Mouse (Mus musculus): Measurements from ENCODE around the gene Pecr. TPM values are rescaled to one million over a fixed set of nuclear protein-coding genes. Genes with fewer than 3 reads are reported as not detected.
"Not testable (repeated sequence)": the region's sequence is repeated elsewhere in the genome, so short reads cannot be mapped to it uniquely, and the experiment has no call there.

The Pecr gene
- total RNA-seq, 1 experiment from 2014 or later = 31.0 TPM

DNA sequence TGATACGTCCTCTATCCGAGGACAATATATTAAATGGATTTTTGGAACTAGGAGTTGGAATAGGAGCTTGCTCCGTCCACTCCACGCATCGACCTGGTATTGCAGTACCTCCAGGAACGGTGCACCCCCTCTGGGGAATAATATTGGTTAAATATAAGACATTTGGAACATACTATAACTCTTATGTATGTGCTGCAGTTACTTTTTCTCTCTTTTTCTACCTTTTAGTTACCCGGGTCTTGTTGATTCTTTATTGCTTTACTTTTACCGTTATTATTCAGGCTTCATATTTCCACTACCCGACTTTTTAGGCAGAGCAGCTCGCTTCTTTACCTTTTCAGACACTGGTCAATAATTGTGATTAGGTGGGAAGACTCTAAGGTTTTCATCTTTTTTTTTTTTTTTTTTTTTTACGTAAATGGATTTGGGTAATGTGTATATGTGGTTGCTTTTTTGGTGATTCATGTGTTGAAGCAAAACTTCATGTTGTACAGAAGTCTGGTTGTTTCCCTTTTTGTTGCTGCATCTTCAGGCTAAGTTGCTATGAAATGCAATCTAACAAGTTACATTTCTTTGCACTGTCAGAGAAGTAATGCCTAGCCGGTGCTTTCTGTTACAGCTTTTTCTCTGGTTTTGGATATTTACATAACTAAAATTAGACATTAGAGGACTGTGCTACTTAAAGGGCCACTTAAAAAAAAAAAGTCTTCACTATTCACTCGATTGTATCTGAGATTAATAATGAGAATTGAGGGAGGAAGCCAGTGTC lies 46.9 kb downstream of the Pecr start:
- DNase-seq = no peak

DNA sequence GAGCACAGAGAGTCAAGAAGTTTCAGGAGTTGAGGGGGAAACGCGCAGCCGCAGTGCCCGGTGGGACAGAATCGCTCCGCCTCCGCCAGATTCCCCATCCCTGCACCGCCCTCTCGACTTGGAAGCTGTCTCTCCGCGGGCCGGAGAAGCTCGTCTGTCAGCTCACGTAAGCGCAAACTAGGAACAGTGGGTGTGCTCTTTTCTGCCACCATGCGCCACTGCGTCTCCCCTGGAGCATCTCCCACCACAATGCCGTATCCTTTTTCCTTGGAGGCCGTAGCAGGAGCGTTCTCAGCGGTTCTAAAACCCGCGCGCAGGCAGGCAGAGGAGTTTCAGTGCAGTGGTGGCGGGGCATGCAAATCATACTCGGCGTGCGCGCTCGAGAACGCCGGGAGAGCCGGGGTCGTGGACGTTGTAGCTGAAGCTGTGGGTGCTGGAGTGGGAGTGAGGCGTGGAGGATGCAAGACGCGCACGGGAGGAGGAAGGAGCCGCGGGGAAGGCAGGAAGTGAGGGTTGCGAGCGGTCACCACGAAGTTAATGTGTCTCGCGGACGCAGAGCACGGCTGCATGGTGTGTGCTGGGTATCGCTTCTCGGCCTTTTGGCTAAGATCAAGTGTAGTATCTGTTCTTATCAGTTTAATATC lies 47.6 kb downstream of the Pecr start:
- DNase-seq = peak; percentile 78

DNA sequence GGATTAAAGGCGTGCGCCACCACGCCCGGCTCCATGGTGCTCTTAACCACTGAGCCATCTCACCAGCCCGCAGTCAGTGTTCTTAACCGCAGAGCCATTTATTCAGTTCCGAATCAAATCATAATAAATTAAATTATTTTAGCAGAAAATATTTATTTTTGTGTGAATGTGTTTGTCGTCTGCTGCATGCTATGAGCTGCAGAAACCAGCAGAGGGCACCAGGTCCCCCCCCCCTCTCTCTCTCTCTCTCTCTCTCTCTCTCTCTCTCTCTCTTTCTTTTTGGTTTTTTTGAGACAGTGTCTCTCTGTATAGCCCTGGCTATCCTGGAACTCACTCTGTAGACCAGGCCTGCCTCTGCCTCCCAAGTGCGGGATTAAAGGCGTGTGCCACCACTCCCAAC lies 51.5 kb downstream of the Pecr start:
- DNase-seq = not testable (repeated sequence)

DNA sequence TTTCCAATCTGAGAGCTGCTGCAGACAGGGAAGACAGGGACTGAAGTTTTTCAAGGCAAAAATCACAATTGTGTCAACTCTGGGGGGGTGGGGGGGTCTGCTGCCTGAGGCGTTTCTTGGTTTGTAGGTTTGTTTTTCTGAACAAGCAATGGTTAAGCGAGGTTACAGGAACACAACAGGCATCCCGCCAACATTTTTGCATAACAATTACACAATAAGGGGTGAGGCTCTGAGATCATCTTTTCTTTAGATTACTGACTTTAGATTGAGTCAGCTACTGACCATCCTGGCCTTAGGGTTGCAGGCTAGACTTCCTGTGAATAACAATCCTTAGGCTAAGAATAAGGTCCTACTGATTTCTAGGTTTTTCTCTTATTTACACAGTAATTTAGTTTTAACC lies 55.1 kb downstream of the Pecr start:
- DNase-seq = no peak

DNA sequence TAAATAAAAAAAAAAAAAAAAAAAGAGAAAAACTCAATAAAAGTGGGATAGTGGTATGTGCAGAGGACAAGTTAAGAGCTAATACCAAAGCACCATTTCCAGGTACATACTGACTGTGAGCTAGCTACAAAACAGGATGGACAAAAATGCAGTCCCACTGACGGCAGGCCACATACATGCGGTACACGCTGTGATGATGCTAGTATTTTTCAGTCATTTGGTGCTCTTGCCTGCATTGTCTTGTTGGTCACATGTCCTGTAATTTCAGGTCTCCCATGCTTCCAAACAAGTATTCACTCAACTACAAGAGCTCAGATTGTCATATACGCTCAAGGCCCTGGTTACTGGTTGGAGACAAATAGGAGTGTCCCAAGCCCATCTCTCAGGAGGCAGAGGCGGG lies 56.6 kb downstream of the Pecr start:
- no peak for DNase-seq

DNA sequence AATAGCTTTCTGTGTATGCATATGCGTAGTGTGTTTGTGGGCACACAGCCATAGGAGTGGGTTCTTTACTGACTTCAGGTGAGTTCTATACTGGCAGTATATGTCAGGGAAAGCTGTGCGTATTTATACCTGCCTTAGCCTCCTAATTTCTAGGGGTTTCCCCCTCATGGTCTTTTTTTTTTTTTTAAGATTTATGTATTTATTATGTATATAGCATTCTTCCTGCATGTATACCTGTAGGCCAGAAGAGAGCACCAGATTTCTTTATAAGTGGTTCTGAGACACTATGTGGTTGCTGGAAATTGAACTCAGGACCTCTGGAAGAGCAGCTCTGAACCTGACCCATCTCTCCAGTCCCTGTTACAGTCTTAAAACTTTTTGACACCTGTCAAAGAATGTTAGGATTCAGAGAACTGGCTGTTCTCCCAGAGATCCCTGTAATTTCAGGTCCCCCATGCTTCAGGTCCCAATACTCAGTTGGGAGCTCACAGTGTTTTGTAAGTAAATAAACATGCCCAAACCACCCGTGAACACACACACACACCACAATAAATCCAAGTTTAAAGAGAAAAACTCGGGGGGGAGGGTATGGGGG lies 57.1 kb downstream of the Pecr start:
- DNase-seq = no peak

DNA sequence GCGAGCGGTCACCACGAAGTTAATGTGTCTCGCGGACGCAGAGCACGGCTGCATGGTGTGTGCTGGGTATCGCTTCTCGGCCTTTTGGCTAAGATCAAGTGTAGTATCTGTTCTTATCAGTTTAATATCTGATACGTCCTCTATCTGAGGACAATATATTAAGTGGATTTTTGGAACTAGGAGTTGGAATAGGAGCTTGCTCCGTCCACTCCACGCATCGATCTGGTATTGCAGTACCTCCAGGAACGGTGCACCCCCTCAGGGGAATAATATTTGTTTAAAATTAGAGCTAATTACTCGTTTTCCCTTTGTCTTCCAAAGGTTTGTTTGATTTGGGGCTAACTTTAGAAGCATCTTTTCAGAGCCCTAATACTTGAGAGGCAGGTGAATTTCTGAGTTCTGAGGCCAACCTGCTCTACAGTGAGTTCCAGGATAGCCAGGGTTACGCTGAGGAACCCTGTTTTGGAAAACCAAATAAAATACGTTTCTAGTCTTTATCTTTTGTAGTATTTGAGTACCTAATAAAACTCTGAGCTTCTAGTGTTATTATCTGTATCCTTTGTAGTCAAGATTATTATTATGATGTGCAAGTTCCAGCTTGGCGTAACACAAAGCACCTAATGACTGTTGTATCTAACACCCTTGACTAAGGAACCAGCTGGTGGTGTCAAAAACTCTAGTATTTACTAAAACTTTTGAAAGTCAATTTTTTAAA lies 57.8 kb downstream of the Pecr start:
- no peak for DNase-seq

DNA sequence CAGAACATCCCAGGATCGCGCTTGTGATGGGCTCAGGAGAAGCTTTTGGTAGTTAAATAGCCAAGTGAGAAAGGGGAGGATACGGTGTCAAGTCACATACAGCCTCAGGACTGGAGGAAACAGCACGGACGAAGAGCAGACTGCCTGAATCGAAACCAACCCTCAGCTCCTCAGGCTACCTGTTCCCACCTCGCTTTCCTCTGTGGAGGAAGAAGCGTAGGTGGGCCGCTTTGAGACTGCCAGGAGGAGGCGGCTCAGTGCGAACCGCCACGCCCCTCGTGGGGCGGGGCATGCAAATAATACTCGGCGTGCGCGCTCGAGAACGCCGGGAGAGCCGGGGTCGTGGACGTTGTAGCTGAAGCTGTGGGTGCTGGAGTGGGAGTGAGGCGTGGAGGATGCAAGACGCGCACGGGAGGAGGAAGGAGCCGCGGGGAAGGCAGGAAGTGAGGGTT lies 58.4 kb downstream of the Pecr start:
- peak; percentile 81 for DNase-seq

DNA sequence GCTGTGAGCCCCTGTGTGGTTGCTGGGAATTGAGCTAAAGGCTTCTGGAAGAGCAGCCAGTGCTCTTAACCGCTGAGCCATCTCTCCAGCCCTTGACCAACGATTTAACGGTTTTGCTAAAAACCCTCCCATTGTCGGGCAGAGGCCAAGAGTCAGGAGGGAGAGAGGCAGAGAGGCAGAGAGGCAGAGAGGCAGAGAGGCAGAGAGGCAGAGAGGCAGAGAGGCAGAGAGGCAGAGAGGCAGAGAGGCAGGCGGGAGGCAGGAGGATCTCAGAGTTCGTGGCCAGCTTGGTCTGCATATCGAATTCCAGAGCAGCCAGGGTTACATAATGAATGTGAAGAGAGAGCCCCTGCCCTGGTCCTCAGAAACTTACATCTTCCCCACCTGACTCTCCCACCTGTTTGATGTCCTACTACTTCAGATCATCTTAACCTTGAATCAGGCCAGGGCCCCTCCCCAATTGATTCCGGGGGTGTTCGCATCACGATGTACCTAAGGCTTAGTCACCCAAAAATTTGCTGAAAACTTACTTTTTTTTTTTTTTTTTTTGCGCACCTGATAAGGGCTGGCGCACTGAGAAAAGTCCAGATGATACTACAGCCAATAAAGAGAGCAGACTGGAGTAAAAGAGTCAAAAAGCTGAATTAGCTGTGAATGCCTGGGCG lies 58.9 kb downstream of the Pecr start:
- DNase-seq = no peak

DNA sequence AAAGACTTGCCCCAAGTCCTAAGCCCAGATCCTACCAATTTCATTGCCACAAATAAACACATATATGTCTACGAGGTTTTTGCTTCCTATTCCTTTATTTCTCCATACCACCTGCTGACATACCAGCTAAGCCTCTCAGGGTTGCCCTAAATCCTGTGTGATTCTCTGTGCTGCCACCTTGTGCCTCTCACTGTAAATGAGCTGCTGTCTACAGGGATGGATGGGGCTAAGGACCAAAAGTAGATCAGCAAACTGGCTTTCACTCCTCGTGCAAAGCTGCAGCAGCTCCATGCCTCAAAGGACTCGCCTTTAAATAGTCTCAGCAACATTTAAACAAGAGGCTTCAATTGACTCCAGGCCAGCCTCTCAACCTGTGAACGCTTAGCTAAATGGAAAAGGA lies 64.1 kb downstream of the Pecr start:
- no peak for DNase-seq

DNA sequence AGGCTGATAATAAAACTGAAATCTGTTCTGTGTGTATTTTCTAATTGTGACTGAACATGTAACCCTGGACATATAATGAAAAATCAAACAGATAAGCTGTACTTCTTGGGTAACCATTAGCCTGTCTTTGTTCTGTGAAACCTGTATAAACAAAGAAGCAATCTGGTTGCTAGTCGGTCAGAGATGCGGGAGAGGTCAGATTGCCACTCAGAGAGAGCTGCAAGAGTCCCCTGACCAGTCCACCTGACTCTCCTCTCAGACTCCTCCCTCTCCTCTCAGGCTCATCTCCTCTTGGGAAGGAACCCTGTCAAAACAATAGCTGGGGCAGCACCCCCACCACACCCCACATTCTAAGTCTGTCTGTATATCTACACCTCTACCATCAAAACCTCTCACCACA lies 65.0 kb downstream of the Pecr start:
- DNase-seq = no peak

DNA sequence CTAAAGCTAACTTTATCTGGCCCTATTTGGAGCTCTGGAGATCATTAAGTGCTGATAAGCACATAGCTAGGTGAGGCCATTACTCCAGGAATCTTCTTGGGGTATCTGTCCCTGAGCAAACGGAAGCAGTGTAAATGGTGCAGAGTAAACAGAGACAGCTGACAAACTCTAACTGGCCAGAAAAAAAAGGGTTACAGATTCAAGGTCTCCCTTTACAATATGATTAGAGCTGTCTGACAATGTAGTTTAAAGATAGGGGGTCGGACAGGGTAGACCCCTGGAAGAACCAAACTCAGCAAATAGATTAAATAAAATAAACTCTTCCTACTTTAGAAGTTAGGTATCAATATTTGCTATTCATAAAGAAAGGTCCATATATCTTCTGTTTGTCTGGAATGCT lies 65.5 kb downstream of the Pecr start:
- no peak for DNase-seq

DNA sequence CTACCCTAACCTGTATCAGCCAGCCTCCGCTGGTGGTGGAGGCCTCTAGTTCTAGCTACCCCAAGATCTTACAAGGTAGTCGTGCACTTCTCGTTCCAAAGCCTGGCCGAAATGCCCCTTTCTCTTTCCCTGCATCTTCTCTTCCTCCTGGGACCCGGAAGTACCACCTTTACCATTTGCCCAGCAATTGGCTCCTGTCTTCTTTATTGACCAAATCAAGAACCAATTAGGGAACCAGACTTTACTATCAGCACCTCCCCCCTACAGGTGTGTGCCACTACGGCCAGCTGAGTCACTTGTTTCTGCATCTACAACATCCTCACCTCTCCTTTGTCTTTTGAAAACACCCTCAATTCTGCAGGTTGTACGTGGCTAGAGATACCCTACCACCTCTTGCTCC lies 67.4 kb downstream of the Pecr start:
- no peak for DNase-seq

DNA sequence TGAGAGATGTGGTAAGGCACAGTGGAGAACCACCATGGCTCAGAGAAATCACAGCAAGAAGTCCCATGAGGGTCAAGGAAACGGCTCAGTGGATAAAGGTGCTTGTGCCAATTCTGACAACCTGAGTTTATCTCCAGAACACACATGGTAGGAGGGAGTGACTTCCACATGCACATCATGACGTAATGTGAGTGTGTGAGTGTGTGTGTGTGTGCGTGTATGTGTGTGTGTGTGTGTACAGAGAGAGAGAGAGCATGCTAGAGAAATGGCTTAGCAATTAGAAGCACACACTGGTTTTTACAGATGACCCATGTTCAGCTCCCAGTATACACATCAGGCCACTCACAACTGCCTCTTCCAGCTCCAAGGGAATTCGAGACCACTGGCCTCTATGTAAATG lies 68.9 kb downstream of the Pecr start:
- DNase-seq = no peak

DNA sequence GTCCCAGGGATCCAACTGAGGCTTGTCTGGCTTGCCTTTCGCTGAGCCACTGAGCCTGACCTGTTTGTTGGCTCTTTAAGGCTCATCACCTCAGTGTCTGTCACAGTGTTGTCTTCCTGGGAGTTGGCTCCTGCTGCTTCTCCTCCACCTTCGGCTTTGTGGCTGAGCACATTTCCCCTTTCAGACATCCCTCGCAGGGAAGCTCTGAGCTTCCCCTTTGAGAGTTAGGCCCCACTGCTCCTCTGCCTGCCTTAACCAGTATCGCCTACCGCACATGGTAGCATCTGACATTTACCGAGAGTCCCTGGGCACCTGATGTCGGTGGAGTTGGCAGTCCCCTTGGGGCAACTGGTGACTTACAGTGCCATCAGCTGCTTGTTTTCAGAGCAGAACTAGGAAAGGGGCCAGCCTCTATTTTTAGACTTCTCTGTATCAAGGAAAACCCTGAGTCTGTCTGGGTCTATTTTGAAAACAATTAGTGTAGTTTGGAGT lies 69.6 kb downstream of the Pecr start:
- DNase-seq = no peak

DNA sequence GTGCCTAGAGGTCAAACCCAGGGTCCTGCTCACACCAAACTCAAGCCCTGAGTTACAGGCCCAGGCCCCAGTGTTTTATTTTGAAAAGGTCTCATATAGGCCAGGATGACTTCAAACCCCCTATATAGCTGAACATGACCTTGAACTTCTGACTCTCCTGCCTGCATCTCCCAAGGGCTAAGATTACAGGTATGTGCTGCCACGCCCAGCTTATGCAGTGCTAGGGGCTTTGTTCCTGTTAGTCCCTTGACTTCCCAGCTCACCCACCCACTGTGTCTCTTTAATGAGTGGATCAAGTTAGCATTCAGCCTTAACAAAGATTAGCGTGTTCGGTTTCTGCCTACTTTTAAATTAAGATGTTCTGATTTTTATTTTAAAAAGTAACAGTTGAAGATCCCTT lies 70.2 kb downstream of the Pecr start:
- no peak for DNase-seq

DNA sequence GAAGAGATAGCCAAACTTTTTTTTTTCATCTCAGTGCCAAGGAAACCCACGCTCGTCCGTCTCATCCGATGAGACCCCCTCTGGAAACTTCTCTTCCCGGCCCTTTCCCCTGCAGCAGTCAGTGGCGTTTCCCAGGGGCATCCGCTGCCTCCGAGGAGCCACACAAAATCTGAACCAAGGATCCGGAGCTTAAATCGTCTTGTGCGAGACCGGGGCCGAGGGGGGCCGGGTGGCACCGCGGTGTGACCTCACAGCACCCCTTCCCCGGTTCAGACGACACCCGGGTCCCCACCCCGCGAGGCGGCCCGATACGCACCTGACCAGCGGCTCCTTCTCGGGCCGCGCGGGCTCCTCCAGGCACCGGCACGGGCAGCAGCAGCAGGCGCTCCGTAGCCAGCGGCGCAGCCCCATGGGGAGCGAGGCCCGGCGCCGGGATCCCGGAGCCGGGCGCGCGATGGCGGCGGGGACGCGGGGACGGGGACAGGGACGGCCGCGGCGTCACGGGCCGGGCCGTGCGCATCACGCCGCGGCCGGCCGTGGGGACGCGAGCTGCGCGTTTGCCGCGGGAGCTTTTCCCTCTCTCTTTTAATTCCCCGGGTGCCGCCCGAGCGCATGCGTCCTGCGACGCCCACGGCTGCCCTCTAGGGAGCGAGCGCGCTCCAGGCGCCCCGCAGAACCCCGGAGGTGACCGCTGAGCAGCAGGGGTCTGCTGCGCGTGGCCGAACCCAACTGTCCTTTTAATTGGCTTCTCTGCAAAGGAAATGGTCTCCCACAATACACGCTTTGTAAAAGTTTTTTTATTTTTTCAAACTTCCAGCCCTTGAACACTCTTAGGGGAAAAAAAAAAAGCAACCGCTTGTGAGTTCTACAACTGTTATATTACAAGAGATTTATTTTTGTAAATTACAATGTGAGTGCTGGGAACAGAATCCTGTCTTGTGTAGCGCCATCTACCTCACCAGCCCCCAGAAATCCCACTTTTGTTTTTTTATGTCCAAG lies 72.1 kb downstream of the Pecr start, which contains the start of gene Mreg:
TSS of gene Mreg (minus strand) at position 607 of the 999 bp plus-strand sequence.
- peak; percentile 82 for DNase-seq

DNA sequence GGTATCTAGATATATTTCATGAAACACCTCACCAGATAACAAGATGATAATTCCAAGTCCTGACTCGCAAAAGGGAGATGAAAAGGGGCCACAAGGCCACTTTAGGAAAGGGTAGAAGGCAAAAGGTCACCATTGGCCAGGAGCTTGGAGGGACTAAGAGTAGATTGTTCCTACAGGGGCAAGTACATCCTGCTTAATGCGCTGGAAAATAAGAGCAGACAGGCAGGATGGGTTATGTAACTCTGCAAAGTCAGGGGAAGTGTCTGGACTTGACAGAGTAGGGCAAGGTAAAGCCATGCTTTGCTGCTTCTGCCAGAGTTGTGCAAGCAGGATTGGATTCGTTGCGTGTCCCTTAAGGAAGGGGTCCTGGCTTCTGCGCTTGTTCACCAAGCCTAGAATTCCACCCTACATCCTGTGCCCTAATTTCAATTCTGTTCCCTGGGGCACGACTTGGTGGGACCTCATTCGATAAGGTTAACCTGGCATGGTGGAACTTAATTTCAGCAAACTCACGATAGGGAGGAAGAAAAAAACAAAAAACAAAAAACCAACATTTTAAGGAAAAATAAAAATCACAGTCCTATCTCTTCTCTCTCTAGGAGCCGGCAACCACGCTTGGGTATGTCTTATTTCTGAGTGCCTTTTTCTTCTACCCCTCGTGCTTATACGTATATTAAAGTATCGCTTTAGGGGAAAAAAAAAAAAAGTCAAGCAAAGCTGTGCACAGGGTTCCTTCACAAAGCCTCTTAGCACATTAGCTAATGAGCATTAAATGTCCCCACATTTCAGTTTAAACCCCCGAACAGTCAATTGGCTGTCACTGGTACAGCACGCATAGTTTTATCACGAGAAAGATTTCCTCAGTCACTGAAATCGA lies 73.1 kb downstream of the Pecr start:
- DNase-seq = no peak
